Mouse (Mus musculus) kidney, postnatal 0 days (tissue): Measurements from ENCODE around the gene Arpp21. TPM values are rescaled to one million over a fixed set of nuclear protein-coding genes. Genes with fewer than 3 reads are reported as not detected.

Experiments
- ATAC-seq: fragments of 200-750 bp; cut with Nextera tagmentation; replicated peaks from 2 replicates; pipeline ENCODE4 v1.8.0; 2017; ENCODE audit warnings: low read depth, moderate number of reproducible peaks, moderate TSS enrichment, moderate library complexity; ENCODE audit not compliant: low FRiP score
- DNase-seq: peaks from one replicate; pipeline ENCODE4 v3.0.0-alpha.2; 2016; ENCODE audit warnings: low spot score
- H3K27ac ChIP-seq: fragments of 300-500 bp; sonication (generic); 2 replicates; pipeline ENCODE4 v1.5.1; 2014; ENCODE audit warnings: mild to moderate bottlenecking
- H3K27me3 ChIP-seq: fragments of 300-500 bp; sonication (generic); 2 replicates; pipeline ENCODE4 v1.6.1; 2014; ENCODE audit warnings: low read length, mixed read lengths; ENCODE audit not compliant: insufficient read depth
- H3K36me3 ChIP-seq: fragments of 300-500 bp; sonication (generic); 2 replicates; pipeline ENCODE4 v1.6.1; 2014; ENCODE audit warnings: low read length, mixed read lengths; ENCODE audit not compliant: insufficient read depth
- H3K4me1 ChIP-seq: fragments of 300-500 bp; sonication (generic); replicated peaks from 2 replicates; pipeline ENCODE4 v1.6.1; 2014; ENCODE audit warnings: antibody characterized with exemption, low read length, mixed read lengths; ENCODE audit not compliant: insufficient read depth
- H3K4me2 ChIP-seq: fragments of 300-500 bp; sonication (generic); 2 replicates; pipeline ENCODE4 v1.6.1; 2014; ENCODE audit warnings: mild to moderate bottlenecking, low read length, moderate library complexity, mixed read lengths
- H3K4me3 ChIP-seq: fragments of 300-500 bp; sonication (generic); replicated peaks from 2 replicates; pipeline ENCODE4 v1.5.1; 2014; ENCODE audit warnings: low read depth, low read length
- H3K9ac ChIP-seq: fragments of 300-500 bp; sonication (generic); 2 replicates; pipeline ENCODE4 v1.6.1; 2014; ENCODE audit warnings: low read depth, low read length
- H3K9me3 ChIP-seq: fragments of 300-500 bp; sonication (generic); replicated peaks from 2 replicates; pipeline ENCODE4 v1.6.1; 2016; ENCODE audit warnings: low read length, inconsistent platforms, mixed read lengths
- CTCF ChIP-seq: IDR thresholded peaks from 2 replicates; pipeline ENCODE4 v1.5.1; 2016; ENCODE audit warnings: antibody characterized with exemption, low read depth, mild to moderate bottlenecking, moderate library complexity
- WGBS: fragments of 180-500 bp; shearing (Covaris S2); extraction: QIAGEN DNeasy Blood & Tissue Kit; methylation state at CpG from one replicate; pipeline ENCODE4 v1.1.7; 2014; 5-methylcytosine and 5-hydroxymethylcytosine counted together
- polyA plus RNA-seq: library from polyadenylated mRNA; unstranded; fragments of >200 nt; fragmentation: Nextera tagmentation; extraction: Ambion mirVana; gene quantifications from 2 replicates; pipeline ENCODE4 v1.2.1, GENCODE M21; 2015

The Arpp21 gene
- polyA plus RNA-seq, 1 experiment from 2014 or later: 0.63 TPM

GRCm38 (mm10) chr9:112102852-112103192 is 132.9 kb downstream of the Arpp21 start:
- no peak for TF ChIP-seq CTCF
- no peak overlapping the region for H3K27ac ChIP-seq
- H3K4me1 ChIP-seq: no peaks in the 10 kb centered on the region
- H3K9me3 ChIP-seq: no peaks in the 10 kb centered on the region
- no peaks in the 10 kb centered on the region for H3K27me3 ChIP-seq
- DNase-seq (no peak), ATAC-seq (no peak)
- 65% methylated on average over 2 of the region's 2 CpGs for WGBS
- no peak overlapping the region for H3K9ac ChIP-seq
- H3K36me3 ChIP-seq: no peaks in the 10 kb centered on the region
- H3K4me2 ChIP-seq: no peak overlapping the region
- no peak overlapping the region for H3K4me3 ChIP-seq

- 44% methylated on average over 6 of the region's 6 CpGs for WGBS
- ATAC-seq (no peak), DNase-seq (peak; percentile 75)
- Histone ChIP-seq H3K27ac (no peak overlapping the region), H3K4me2 (no peak overlapping the region), H3K36me3 (no peaks in the 10 kb centered on the region), H3K9ac (no peak overlapping the region), H3K4me3 (no peak overlapping the region), H3K4me1 (no peaks in the 10 kb centered on the region), H3K9me3 (no peaks in the 10 kb centered on the region), H3K27me3 (no peaks in the 10 kb centered on the region)
- no peak for TF ChIP-seq CTCF
Measured at GRCm38 (mm10) chr9:112102155-112102851, 133.4 kb downstream of the Arpp21 start.

- Histone ChIP-seq H3K4me2 (no peak overlapping the region), H3K36me3 (no peaks in the 10 kb centered on the region), H3K4me3 (no peak overlapping the region), H3K27me3 (no peaks in the 10 kb centered on the region), H3K9ac (no peak overlapping the region), H3K9me3 (no peaks in the 10 kb centered on the region), H3K27ac (no peak overlapping the region), H3K4me1 (no peaks in the 10 kb centered on the region)
- 78% methylated on average over 3 of the region's 3 CpGs for WGBS
- TF ChIP-seq CTCF: no peak
- ATAC-seq: no peak
- DNase-seq: no peak
Measured at GRCm38 (mm10) chr9:112100841-112101595, 134.7 kb downstream of the Arpp21 start.

GRCm38 (mm10) chr9:112098267-112098666 is 137.5 kb downstream of the Arpp21 start:
- H3K4me3 ChIP-seq: no peak overlapping the region
- WGBS: 19% methylated on average over 6 of the region's 6 CpGs
- H3K4me1 ChIP-seq: no peaks in the 10 kb centered on the region
- H3K27me3 ChIP-seq: no peaks in the 10 kb centered on the region
- H3K9ac ChIP-seq: no peak overlapping the region
- DNase-seq (peak; percentile 38), ATAC-seq (no peak)
- no peaks in the 10 kb centered on the region for H3K36me3 ChIP-seq
- no peak overlapping the region for H3K27ac ChIP-seq
- H3K4me2 ChIP-seq: no peak overlapping the region
- H3K9me3 ChIP-seq: no peaks in the 10 kb centered on the region
- no peak for TF ChIP-seq CTCF

DNA sequence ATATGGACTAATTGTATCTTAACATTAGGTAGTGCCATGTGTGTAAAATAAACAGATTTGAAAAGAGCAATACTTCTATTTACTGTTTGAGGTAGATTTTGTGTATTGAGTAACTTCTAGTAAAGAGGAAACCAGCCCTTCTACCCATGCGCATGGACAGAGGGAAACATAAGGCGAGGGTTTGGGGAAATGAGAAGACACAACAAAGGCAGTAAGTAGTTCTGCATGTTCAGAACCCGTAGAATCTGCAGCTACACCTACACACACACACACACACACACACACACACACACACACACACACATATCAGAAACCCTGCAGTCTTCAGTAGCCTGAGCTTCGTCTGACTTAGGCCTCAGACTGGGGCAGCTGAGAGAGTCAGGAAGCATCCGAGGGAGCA is 140.0 kb downstream of the Arpp21 start:
- no peak overlapping the region for H3K4me3 ChIP-seq
- ATAC-seq (no peak), DNase-seq (no peak)
- WGBS: 77% methylated on average over 5 of the region's 5 CpGs
- H3K27ac ChIP-seq: no peak overlapping the region
- TF ChIP-seq CTCF: no peak
- H3K27me3 ChIP-seq: no peaks in the 10 kb centered on the region
- no peaks in the 10 kb centered on the region for H3K9me3 ChIP-seq
- H3K4me1 ChIP-seq: no peaks in the 10 kb centered on the region
- no peaks in the 10 kb centered on the region for H3K36me3 ChIP-seq
- H3K4me2 ChIP-seq: no peak overlapping the region
- no peak overlapping the region for H3K9ac ChIP-seq

DNA sequence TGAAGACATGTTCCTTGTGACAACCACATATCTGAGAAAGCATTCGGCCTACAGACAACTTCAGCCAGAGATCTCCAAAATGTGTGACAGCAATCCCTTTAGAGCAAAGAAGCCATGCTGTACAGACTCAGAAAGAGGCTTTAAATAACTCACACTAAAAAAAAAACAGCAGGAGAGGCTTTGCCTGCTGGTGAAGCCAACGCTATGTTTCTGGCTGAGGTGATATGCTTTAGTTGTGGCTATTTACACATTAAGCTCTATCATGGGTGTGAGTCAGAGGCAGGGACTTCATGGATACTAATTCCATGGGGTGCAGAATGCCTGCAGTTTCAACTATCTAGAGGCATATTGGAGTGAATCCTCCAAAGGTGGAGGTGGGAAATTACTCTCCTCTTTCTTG is 140.5 kb downstream of the Arpp21 start:
- WGBS: 79% methylated on average over 2 of the region's 2 CpGs

More for the DNA sequence above, 140.5 kb downstream of the Arpp21 start:
- no peak overlapping the region for H3K4me2 ChIP-seq
- no peaks in the 10 kb centered on the region for H3K9me3 ChIP-seq
- no peak for ATAC-seq
- no peak for DNase-seq
- H3K27ac ChIP-seq: no peak overlapping the region
- H3K4me1 ChIP-seq: no peaks in the 10 kb centered on the region
- no peak for TF ChIP-seq CTCF
- H3K27me3 ChIP-seq: no peaks in the 10 kb centered on the region
- H3K36me3 ChIP-seq: no peaks in the 10 kb centered on the region
- no peak overlapping the region for H3K9ac ChIP-seq
- H3K4me3 ChIP-seq: no peak overlapping the region
